Mouse (Mus musculus) CH12F3 (cell line): ENCODE measurements around the gene Cphx1.
"Not testable (repeated sequence)": the region's sequence is repeated elsewhere in the genome, so short reads cannot be mapped to it uniquely, and the experiment has no call there.

Experiments used
- in situ Hi-C: fragments of 300-500 bp; cut with MboI; formaldehyde crosslinking; loops from 2 replicates; pipeline ENCODE4 v1.14.3; 2020; ENCODE audit warnings: low sequenced_read_pairs

The Cphx1 gene

GRCm38 (mm10) chr14:25938004-25938403, at the start of gene Cphx1:
TSS of gene Cphx1 (plus strand) at chr14:25938304.
- in situ Hi-C loops: not testable (repeated sequence)

- in situ Hi-C loops: not testable (repeated sequence)
Measured at GRCm38 (mm10) chr14:25894566-25894965, 43.5 kb upstream of the Cphx1 start.

- in situ Hi-C loops: not testable (repeated sequence)
Measured at GRCm38 (mm10) chr14:25895686-25896085, 42.4 kb upstream of the Cphx1 start.

- in situ Hi-C loops: not testable (repeated sequence)
Measured at GRCm38 (mm10) chr14:25903000-25903399, 35.1 kb upstream of the Cphx1 start, which contains the start of gene Plac9a. TSS of gene Plac9a (minus strand) at chr14:25903100.

GRCm38 (mm10) chr14:25905243-25905642, 32.9 kb upstream of the Cphx1 start:
- in situ Hi-C loops: not testable (repeated sequence)

- in situ Hi-C loops: not testable (repeated sequence)
Measured at GRCm38 (mm10) chr14:25907272-25907671, 30.8 kb upstream of the Cphx1 start.

GRCm38 (mm10) chr14:25908976-25909375, 29.1 kb upstream of the Cphx1 start:
- in situ Hi-C loops: not testable (repeated sequence)

- in situ Hi-C loops: not testable (repeated sequence)
Measured at GRCm38 (mm10) chr14:25918427-25919170, 19.5 kb upstream of the Cphx1 start.

- in situ Hi-C loops: not testable (repeated sequence)
Measured at GRCm38 (mm10) chr14:25926814-25927561, 11.1 kb upstream of the Cphx1 start.

GRCm38 (mm10) chr14:25927562-25927881, 10.6 kb upstream of the Cphx1 start, which contains the start of gene Tmem254a:
TSS of gene Tmem254a (minus strand) at chr14:25927672.
- in situ Hi-C loops: not testable (repeated sequence)

GRCm38 (mm10) chr14:25936867-25937630, 1.1 kb upstream of the Cphx1 start:
- in situ Hi-C loops: not testable (repeated sequence)

- in situ Hi-C loops: not testable (repeated sequence)
Measured at GRCm38 (mm10) chr14:25957861-25958260, 19.8 kb downstream of the Cphx1 start.

- in situ Hi-C loops: not testable (repeated sequence)
Measured at GRCm38 (mm10) chr14:25978371-25979241, 40.5 kb downstream of the Cphx1 start, which contains the start of gene Duxbl1. TSS of gene Duxbl1 (plus strand) at chr14:25978577.

GRCm38 (mm10) chr14:25979242-25979941, 41.3 kb downstream of the Cphx1 start:
- in situ Hi-C loops: not testable (repeated sequence)

- in situ Hi-C loops: not testable (repeated sequence)
Measured at GRCm38 (mm10) chr14:25981880-25982279, 43.8 kb downstream of the Cphx1 start.
